Mouse (Mus musculus) urinary bladder, postnatal 25 days (tissue): ENCODE results near the gene Exosc2.

ENCODE experiments used
- DNase-seq: peaks from one replicate; pipeline ENCODE4 v3.0.0; 2022; ENCODE audit warnings: low spot score

The Exosc2 gene

DNA sequence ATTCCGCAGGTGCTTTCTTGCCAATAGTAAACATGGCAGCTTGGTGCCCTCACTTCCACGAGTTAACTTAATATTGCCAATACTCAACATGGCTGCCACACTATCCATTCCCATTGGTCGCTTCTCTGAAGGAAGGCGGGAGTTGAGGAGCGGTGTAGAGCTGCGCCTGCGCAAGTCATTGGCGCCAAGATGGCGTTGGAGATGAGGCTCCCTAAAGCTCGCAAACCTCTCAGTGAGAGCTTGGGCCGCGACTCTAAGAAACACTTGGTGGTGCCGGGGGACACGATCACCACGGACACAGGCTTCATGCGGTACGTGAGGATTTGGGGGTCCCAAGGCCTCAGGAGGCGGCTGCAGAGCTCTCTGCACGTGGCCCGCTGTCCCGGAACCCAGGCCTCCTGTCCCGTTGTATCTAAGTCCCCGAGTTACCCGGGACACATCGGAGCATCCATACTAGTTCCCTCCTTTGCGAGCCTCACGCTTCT, at the start of gene Exosc2:
Gene Exosc2 (plus strand): TSS at position 165 of the 485 bp plus-strand sequence.
- peak; percentile 82 for DNase-seq

DNA sequence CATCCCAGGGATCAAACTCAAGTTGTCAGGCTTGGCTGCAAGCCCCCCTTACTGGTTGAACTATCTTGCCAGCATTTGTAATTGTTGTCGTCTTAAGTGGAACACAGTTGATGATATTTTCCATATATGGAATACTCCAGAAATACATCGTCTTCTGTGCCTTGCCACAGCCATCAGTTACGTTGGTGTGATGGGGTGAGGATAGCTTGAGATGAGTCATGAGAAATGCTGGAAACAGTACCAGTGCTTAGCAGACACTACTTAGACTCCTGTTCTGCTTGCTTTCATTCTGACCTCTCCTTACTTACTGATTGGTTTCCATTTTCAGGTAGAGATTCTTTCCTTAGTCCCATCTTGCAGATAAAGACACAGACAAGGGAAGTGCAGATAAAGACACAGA, 37.0 kb upstream of the Exosc2 start:
- no peak for DNase-seq

DNA sequence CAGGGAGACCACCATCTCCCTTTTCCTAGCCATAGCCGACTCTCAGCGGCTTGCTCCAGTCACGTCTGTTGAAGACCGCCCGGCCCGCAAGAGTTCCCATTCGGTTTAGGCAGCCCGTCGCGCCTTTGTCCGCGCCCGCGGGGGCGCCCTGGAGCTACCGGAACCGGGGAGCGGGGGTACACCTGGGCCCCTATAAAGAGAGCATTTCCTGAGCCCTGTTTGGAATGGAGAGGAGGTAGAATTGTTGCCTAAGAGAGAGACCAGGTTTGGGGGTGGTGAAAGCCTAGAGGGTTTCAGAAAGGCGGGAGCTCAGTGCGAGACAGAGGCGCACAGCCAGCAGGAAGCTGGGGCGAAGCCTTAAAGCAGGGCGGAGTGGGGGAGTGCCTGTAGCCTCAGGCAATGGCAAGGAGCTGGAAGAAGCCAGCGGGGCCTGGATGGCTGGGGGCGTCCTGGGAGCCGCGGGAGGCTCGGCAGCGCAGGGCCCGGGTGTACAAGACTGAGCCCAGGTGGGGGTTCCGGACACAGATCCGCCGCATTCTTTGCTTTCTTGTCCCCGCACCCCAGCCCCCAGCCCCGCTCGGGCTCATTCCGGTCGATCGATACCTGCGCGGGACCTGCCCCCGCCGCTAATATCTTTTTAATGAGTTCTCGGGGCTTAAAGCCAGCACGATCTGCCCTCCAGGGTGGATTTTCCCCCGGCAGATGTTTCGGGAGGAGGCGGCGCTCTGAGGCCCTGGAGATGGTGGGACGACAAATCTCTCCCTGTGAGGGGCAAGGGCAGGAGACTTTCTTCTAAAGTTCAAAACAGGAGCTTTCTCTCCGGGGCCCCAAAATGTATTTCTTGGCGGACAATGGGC, 35.0 kb upstream of the Exosc2 start:
- DNase-seq: no peak

DNA sequence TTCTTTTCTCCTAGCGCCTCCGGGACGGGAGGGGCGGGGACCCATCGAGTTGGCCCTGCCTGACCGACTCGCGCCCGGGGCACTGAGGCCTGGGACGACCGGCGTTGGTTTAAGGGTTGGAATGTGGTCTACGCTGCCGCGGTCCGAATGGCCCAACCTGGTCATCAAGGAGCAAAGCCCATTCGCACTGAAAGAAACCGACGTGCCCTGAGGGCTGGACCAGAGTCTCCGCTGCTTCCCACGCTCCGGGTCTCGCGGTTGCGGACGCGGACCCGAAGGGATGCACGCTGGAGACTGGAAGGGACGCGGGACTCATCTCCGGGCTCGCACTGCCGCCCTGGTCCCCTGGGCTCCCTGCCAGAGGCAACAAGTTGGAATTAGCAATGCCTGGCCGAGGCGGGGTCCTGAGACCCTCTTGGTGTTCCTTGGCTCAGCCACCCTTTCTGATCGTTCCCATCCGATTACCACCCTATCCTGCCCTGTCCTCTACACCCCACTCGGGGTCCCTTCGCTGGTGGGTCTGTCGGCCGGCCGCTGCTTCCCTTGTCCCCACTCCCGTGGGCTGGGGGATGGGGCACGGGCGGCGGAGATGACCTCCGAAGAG, 34.3 kb upstream of the Exosc2 start:
- no peak for DNase-seq

DNA sequence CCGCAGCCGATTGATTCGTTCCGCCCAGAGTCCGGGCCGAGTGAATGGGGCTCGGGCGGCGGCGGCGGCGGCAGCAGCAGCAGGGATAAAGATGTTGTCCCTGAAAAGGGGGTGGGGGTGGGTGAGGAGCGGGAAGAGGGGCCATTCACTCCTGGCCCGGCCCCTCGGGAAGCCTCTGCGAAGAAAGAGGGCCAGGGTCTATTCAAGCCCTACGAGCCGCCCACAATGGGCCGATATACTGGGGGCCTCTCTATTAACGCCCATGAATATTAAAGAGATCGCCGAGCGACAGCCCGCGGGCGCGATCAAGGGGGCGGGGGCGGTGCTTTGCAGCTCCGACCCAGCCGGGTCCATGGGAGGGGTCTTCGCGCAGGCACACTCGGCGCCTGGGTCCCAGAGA, 33.8 kb upstream of the Exosc2 start:
- no peak for DNase-seq

DNA sequence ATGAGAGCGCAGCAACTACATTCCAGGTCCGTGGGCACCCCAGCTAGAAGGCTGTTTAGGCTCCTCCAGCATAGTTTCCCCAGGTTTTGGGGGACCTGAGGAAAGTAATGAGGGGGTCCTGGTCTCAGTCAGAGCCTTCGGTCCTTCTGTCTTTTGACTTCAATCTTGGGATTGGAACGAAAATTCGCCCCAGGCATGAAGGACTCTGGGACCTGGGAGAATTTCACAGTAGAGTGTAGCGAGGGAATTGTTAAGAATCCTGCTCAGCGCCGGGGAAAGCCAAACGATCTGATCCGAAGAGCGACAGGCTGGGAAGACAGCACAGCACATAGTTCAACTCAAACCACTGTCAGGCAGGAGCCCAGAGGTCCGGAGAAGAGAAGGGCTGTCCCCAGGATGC, 33.2 kb upstream of the Exosc2 start:
- DNase-seq: no peak

DNA sequence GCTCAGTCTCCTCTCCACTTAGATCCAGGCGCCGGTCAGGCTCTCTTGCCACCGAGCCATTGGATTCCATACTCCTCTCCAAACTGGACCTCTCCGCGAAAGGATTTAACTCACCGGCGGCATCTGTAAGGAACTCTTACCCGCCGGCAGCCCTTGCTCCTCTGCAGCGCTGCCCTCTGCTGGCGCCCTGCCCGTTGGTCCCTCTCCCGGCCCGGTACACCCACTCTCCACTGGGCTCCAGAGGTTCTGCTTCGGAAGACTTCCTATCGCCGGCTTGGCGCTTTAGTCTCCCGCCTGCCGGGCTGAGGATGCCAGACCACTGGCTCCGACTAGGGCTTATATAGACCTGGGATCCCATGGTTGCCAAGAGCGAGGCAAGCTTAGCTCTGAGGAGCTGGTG, 32.7 kb upstream of the Exosc2 start:
- DNase-seq: peak; percentile 48

DNA sequence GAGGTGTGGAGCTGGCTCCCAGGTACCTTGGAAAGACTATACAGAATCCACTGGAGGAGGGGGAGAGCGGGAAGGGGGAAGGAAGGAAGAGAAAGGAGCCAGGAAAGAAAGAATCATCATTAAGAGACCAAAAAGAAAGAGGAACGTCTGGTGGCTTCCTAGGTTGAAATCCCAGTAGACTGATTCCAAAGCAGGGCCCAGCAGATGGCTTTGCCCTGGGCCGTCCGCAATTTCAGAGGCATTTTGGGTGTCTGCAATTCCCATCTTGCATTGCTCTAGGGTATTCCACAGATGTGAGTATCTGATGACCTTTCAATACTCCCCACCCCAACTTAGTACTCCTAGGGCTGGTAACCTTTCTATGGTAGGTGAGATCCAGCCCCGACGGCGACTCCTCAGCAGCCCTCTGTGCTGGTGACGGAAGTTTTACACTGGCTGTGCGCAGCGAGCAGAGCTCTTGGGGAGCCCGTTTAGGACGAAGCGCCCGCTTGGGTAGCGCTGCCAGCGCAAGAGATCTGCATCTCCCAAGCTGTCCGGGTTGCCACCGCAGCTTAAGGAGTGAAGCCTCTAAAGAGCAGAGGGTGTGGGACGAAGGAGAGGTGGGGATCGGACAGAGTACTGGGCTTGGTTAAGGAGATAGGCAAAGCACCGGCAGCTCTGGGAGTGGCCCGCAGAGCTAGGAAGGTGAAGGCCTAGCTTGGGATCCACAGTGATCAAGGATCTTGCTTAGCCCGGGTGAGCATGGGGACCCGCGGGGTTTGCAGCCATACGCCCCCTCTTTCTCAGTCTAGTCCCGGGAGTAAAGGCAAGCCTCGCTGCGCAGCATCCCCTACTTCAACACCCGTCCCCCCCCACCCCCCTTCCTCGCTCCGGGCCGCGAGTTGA, 31.7 kb upstream of the Exosc2 start:
- no peak for DNase-seq

DNA sequence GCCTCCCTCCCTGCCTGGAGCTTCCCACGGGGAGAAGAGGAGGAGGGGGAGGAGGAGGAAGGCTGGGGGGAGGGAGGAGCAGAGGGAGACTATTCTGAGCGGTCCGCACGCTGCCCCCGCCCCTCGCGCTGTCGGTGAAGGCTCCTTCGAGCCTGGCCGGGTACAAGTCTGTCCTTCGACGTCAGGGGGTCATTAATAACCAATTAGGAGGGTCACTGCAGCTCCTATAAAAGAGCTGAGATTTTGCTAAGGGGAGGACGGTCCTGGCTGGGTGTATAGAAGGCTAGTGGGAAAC, 31.1 kb upstream of the Exosc2 start:
- DNase-seq: no peak

DNA sequence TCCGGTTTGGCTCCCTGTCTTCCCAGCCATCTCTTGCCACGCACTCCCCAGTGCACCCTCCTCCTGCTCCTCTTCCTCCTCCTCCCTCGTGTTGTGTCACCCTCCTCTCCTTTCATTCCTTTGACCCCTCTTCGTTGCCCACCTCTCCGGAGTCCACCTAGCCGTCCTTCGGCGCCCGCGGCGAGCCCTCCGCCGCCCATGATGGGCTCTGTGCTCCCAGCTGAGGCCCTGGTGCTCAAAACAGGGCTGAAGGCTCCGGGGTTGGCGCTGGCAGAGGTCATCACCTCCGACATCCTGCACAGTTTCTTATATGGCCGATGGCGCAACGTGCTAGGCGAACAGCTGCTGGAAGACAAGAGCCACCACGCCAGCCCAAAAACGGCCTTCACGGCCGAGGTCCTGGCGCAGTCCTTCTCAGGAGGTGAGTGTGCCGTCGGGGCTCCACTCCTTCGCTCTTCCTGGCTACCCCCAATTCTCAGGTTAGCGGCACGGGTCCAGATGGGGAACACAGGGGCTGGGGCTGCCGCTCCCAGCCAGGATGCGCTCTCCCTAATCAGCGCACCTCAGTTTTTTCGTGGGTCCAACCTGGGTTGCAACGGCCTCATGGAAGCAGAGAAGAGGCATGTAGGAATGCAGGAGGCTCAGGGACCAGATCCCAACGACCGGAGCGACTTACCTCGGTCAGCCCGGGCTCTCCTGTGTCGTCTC, 30.5 kb upstream of the Exosc2 start, which contains the start of gene Prdm12:
Gene Prdm12 (plus strand): TSS at position 137 of the 708 bp plus-strand sequence.
- DNase-seq: no peak

DNA sequence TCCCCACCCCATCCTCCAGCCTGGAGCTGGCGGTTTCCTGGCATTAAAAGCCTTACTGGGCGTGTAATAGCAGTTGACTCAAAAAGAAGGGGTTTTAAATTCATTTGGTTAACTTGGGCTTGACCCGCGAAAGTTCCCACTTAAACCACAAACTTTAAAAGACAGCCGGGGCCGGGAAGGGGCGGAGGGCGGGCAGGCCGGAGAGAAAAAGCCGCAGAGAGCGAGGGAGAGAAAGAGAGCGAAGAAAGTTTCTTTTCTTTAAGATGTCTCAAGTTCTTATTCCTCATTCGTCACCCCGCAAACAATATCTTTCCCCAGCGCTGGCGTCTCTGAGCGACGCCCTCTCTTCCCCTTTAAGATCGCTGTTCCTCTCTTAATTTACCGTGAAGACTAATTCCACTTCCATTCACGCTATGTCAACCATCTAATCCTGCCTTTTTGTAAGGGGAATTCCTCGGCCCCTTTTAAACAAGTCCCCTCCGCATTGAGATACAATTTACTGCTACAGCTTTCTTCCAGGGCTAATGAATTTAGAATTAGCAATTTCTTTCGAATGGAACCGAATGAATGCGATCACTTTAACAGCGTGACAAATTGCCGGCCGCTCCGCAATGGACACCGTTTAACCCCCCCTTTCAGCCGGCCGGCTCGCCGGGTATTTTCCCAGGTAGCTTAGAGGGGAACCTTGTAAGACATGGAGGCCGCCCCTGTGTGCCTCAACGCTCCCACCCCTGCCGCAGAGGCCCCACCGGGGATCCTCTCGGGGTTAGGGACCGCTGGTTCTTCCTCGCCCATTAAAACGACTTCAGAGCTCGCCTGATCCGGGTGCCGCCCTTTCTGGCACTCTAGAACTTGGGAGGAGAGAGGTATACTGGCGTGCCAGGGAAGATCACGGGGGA, 29.7 kb upstream of the Exosc2 start:
- no peak for DNase-seq

DNA sequence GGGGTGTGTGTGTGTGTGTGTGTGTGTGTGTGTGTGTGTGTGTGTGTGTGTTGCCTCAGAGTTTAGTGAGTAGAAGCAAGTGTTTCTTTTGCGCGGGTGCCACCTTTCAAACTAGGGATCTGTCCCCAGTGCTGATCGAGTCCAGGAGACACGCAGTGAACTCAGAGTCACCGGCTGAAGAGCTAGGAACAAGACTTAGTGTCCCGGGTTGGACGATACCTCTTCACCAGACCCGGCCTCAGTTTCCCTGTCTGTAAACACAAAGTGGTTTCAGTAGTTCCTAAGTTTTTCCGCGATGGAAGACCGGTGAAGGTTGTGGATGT, 29.0 kb upstream of the Exosc2 start:
- no peak for DNase-seq

DNA sequence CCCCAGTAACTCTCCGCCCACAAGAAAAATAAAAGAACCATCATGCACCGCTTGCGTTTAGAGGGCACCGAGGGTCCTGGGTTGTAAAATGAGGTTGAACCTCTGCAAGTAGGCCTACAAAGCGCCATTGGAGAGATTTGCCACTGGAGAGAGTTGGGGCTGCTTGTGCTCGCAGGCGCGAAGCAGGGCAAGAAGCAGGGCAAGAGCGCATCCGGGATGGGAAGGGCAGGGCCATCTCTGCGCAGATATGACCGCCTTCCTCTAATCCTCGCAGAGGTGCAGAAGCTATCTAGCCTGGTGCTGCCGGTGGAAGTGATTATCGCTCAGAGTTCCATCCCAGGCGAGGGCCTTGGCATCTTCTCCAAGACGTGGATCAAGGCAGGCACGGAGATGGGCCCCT, 28.6 kb upstream of the Exosc2 start:
- DNase-seq: no peak

DNA sequence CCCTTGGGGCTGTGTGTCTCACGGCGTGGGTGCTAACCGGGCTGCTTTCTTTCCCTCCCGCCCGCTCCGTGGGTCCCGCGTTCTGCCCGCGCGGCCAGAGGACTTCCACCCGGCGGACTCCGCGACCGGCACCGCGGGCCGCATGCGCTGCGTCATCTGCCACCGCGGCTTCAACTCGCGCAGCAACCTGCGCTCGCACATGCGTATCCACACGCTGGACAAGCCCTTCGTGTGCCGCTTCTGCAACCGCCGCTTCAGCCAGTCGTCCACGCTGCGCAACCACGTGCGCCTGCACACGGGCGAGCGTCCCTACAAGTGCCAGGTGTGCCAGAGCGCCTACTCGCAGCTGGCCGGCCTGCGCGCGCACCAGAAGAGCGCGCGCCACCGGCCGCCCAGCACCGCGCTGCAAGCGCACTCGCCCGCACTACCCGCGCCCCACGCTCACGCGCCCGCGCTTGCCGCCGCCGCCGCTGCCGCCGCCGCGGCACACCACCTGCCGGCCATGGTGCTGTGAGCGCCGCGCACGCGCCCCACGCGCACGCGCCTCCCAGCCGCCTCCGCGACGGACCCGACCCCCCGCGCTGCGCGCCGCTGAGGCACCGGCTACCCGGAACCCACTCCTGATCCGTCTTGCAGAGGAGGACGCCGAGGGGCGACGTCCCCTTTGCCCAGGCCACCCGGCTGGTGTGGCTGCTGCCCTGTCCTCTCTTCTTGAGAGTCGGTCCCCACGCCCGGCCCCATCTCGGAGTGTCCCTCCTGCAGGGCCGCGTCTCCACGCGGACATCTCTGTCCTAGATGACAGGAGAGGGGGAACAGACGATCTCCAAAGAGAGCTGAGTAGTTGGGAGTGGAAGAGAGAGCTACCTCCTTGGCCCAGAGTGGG, 16.3 kb upstream of the Exosc2 start:
- no peak for DNase-seq

DNA sequence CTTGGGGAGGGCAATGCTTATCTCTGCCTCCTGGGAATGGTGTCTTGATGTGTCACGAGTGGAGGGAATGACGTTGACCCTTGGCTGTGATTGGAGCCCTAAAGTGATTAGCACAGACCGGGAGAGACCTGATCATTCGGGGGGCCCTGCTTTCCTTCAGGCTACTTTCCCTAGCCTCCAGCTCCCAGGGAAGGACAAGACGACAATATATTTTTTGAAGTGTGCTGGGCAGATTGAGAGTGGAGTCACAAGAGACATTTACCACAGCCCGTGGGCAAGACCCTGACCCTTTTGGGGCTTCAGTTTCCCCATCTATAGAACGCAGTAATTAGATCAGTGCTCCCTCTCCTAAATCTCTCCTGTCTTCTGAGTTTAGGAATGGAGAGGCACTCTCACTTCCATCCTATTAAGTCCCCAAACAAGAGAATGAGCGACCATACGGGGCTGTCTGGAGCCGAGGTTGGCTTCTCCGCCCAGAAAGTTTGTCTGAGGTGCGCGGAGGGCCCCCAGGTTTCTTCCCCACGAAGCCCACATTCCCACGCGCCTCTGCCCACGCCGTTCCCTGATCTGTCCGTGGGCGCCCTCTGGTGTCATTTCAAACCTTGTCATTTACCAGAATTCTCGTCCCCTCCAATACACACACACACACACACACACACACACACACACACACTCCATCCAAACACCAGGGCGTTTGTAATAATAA, 15.5 kb upstream of the Exosc2 start:
- peak; percentile 54 for DNase-seq

DNA sequence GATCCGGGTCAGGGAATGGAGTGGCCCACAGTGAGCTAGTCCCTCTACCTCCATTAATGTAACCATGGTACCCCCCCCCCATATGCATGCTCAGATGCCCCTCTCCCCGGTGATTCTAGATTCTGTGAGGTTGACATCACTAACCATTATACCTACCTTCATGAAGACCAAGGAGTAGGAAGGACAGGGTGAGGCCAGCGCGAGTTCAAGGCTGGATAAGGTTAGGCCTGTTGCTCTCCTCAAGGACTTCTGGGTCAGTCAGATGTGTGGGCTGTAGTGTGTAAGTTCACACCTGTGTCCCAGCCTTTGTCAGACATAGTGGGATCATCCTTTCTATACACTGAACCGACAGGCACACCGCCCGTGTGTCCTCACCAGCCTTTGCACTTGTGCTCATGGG, 14.1 kb upstream of the Exosc2 start:
- no peak for DNase-seq

DNA sequence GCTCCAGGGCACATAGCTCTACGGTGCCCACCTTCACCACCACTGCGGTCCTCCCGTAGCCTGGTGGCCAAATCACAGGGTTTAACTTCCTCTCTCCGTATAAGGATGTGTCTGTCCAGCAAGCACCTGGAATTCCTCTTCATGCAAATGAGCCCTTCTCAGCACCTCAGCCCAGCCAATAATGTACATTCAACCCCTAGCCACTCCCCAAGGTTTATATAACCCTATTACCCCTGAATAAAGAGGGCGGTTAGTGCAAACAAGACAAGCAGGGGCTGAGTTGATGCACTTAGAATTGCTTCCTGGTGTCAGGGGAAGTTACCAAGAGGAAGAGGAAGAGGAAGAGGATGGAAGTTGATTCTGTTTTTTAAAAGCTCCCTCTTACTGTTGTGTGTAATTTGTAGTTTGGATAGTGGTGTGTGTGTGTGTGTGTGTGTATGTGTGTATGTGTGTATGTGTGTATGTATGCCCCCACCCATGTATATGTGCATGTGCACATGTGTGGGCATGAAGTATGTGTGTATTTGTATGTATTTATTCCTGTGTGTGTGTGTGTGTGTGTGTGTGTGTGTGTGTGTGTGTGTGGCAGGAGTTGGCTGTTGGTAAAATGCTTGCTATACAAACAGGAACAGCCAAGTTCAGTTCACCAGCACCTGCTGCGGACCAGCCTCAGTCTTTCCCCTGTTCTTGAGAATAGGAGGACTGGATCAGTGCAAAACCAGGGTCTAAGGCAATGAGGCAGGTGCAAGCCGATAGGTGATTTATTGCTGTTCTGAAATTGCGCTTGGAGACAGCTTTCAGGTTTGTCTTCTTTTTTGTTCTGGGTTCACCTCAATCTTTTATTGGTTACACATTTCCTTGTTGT, 7.3 kb upstream of the Exosc2 start:
- no peak for DNase-seq

DNA sequence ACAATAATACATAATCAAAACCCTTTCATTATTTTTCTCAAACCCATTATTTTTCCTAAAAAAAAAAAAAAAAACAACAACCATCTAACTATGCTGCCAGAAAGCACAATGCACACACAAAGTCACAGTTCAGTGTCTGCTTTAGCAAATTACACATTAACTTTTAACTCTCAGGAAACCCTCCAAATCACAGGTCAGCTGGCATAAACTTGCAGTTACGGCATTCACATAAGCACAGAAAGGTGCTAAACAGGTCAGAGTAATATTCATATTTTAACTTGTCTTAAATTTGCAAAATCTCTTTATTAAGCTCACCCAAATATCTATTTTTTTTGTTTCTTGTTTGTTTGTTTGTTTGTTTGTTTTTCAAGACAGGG, 6.7 kb upstream of the Exosc2 start:
- no peak for DNase-seq

DNA sequence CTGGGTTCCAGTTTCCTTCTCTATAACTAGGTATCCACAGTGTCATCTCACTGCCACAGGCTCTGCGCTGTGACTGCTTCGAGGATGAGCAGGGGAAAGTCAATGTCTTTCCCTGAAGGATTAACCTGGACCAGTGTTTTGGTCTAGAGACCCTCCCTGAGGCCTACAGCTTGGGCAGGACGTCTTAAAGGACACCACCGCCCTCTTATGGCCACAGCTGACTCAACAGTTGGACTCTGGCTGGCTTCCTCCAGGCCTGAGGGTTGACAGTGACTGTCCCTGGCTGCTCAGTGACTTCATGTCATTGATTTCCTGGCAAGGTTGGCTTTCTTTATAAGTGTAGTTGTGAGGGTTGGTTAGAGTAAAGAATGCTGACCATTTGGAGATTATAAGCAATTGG, 3.2 kb upstream of the Exosc2 start:
- no peak for DNase-seq
